Mouse (Mus musculus) embryonic facial prominence, embryonic 11.5 days (tissue): ENCODE measurements around the gene Lysmd4. TPM values are rescaled to one million over a fixed set of nuclear protein-coding genes. Genes with fewer than 3 reads are reported as not detected.
"Not testable (repeated sequence)": the region's sequence is repeated elsewhere in the genome, so short reads cannot be mapped to it uniquely, and the experiment has no call there.

Experiments used
- ATAC-seq: fragments of 200-750 bp; cut with Nextera tagmentation; replicated peaks from 2 replicates; pipeline ENCODE4 v1.8.0; 2017; ENCODE audit warnings: low read depth; ENCODE audit not compliant: insufficient number of reproducible peaks, low FRiP score, low TSS enrichment
- DNase-seq: peaks from one replicate; pipeline ENCODE4 v3.0.0-alpha.2; 2015; ENCODE audit warnings: low spot score
- H3K27ac ChIP-seq: fragments of 300-500 bp; sonication (generic); replicated peaks from 2 replicates; pipeline ENCODE4 v1.5.1; 2014; ENCODE audit warnings: mild to moderate bottlenecking, low read depth, low read length, control low read depth
- H3K27me3 ChIP-seq: fragments of 300-500 bp; sonication (generic); 2 replicates; pipeline ENCODE4 v1.6.1; 2014; ENCODE audit warnings: mild to moderate bottlenecking, low read length, moderate library complexity, mixed read lengths; ENCODE audit not compliant: control insufficient read depth, insufficient read depth
- H3K36me3 ChIP-seq: fragments of 300-500 bp; sonication (generic); replicated peaks from 2 replicates; pipeline ENCODE4 v1.6.1; 2014; ENCODE audit warnings: low read depth, mild to moderate bottlenecking, low read length, moderate library complexity, mixed read lengths; ENCODE audit not compliant: control insufficient read depth, insufficient read depth
- H3K4me1 ChIP-seq: fragments of 300-500 bp; sonication (generic); 2 replicates; pipeline ENCODE4 v1.6.1; 2014; ENCODE audit warnings: low read length, mixed read lengths; ENCODE audit not compliant: control insufficient read depth, insufficient read depth
- H3K4me2 ChIP-seq: fragments of 300-500 bp; sonication (generic); 2 replicates; pipeline ENCODE4 v1.6.1; 2014; ENCODE audit warnings: low read depth, mild to moderate bottlenecking, control low read depth, low read length, moderate library complexity
- H3K4me3 ChIP-seq: fragments of 300-500 bp; sonication (generic); 2 replicates; pipeline ENCODE4 v1.5.1; 2014; ENCODE audit warnings: low read depth, low read length, control low read depth
- H3K9ac ChIP-seq: fragments of 300-500 bp; sonication (generic); replicated peaks from 2 replicates; pipeline ENCODE4 v1.6.1; 2014; ENCODE audit warnings: mild to moderate bottlenecking, control low read depth, low read length
- H3K9me3 ChIP-seq: fragments of 300-500 bp; sonication (generic); replicated peaks from 2 replicates; pipeline ENCODE4 v1.6.1; 2016; ENCODE audit warnings: mild to moderate bottlenecking, low read length, inconsistent platforms, mixed read lengths; ENCODE audit not compliant: control insufficient read depth
- WGBS: fragments of 180-500 bp; shearing (Covaris S2); extraction: QIAGEN DNeasy Blood & Tissue Kit; methylation state at CpG from one replicate; pipeline ENCODE4 v1.1.7; 2014; 5-methylcytosine and 5-hydroxymethylcytosine counted together
- polyA plus RNA-seq: library from polyadenylated mRNA; unstranded; fragments of >200 nt; fragmentation: Nextera tagmentation; extraction: Ambion mirVana; gene quantifications from 2 replicates; pipeline ENCODE4 v1.2.1, GENCODE M21; 2014

The Lysmd4 gene
- polyA plus RNA-seq, 1 experiment from 2014 or later, result 11.8 TPM

GRCm38 (mm10) chr7:67270447-67270846 lies 48.1 kb downstream of the Lysmd4 start:
- DNase-seq, H3K36me3 ChIP-seq: not testable (repeated sequence)
- 89% methylated on average over 4 of the region's 4 CpGs for WGBS

GRCm38 (mm10) chr7:67283581-67283980 lies 61.2 kb downstream of the Lysmd4 start:
- WGBS, result 92% methylated on average over 6 of the region's 6 CpGs
- Histone ChIP-seq H3K36me3 (no peaks in the 10 kb centered on the region; the same call in 1 of the 2 replicates), H3K27me3 (no peaks in the 10 kb centered on the region), H3K4me2 (no peak overlapping the region), H3K9ac (no peak overlapping the region), H3K4me1 (no peaks in the 10 kb centered on the region), H3K9me3 (no peaks in the 10 kb centered on the region), H3K4me3 (no peak overlapping the region), H3K27ac (no peak overlapping the region)
- DNase-seq (no peak), ATAC-seq (no peak)

More at GRCm38 (mm10) chr7:67270447-67270846, 48.1 kb downstream of the Lysmd4 start:
- H3K4me1 ChIP-seq, H3K9ac ChIP-seq, H3K9me3 ChIP-seq, H3K27me3 ChIP-seq, H3K4me3 ChIP-seq, ATAC-seq, H3K4me2 ChIP-seq, H3K27ac ChIP-seq: not testable (repeated sequence)

- DNase-seq (no peak), ATAC-seq (no peak)
- 88% methylated on average over 4 of the region's 4 CpGs for WGBS
- Histone ChIP-seq H3K4me2 (no peak overlapping the region), H3K27ac (no peak overlapping the region), H3K4me1 (no peaks in the 10 kb centered on the region), H3K9ac (no peak overlapping the region), H3K27me3 (no peaks in the 10 kb centered on the region), H3K36me3 (no peaks in the 10 kb centered on the region; the same call in 1 of the 2 replicates), H3K4me3 (no peak overlapping the region), H3K9me3 (no peaks in the 10 kb centered on the region)
Observed at GRCm38 (mm10) chr7:67287456-67287855, 65.1 kb downstream of the Lysmd4 start.

- Histone ChIP-seq H3K36me3 (no peaks in the 10 kb centered on the region; the same call in 1 of the 2 replicates), H3K9me3 (no peaks in the 10 kb centered on the region), H3K27me3 (no peaks in the 10 kb centered on the region), H3K4me1 (no peaks in the 10 kb centered on the region), H3K27ac (no peak overlapping the region), H3K4me3 (no peak overlapping the region), H3K9ac (no peak overlapping the region), H3K4me2 (no peak overlapping the region)
- WGBS, result 84% methylated on average over 1 of the region's 1 CpGs
- DNase-seq, result no peak
- no peak for ATAC-seq
Observed at GRCm38 (mm10) chr7:67291356-67291755, 69.0 kb downstream of the Lysmd4 start.

GRCm38 (mm10) chr7:67296419-67296818 lies 74.1 kb downstream of the Lysmd4 start:
- no peaks in the 10 kb centered on the region for H3K9me3 ChIP-seq
- WGBS, result 88% methylated on average over 1 of the region's 1 CpGs
- H3K27me3 ChIP-seq, result no peaks in the 10 kb centered on the region
- ATAC-seq (no peak), DNase-seq (no peak)
- H3K36me3 ChIP-seq, result no peaks in the 10 kb centered on the region
- H3K27ac ChIP-seq, result no peak overlapping the region
- no peak overlapping the region for H3K9ac ChIP-seq
- no peak overlapping the region for H3K4me2 ChIP-seq
- no peaks in the 10 kb centered on the region for H3K4me1 ChIP-seq
- no peak overlapping the region for H3K4me3 ChIP-seq

GRCm38 (mm10) chr7:67304937-67305336 lies 82.6 kb downstream of the Lysmd4 start:
- no peak overlapping the region for H3K4me2 ChIP-seq
- no peaks in the 10 kb centered on the region for H3K4me1 ChIP-seq
- DNase-seq (no peak), ATAC-seq (no peak)
- no peaks in the 10 kb centered on the region for H3K27me3 ChIP-seq
- no peaks in the 10 kb centered on the region for H3K36me3 ChIP-seq
- WGBS, result 88% methylated on average over 3 of the region's 3 CpGs
- H3K9me3 ChIP-seq, result no peaks in the 10 kb centered on the region
- H3K4me3 ChIP-seq, result no peak overlapping the region
- no peak overlapping the region for H3K27ac ChIP-seq
- H3K9ac ChIP-seq, result no peak overlapping the region

GRCm38 (mm10) chr7:67307078-67307477 lies 84.7 kb downstream of the Lysmd4 start:
- Histone ChIP-seq H3K27ac (no peak overlapping the region), H3K4me1 (no peaks in the 10 kb centered on the region), H3K9me3 (no peaks in the 10 kb centered on the region), H3K9ac (no peak overlapping the region), H3K4me2 (no peak overlapping the region), H3K36me3 (no peaks in the 10 kb centered on the region), H3K27me3 (no peaks in the 10 kb centered on the region), H3K4me3 (no peak overlapping the region)
- ATAC-seq (no peak), DNase-seq (no peak)
- 93% methylated on average over 3 of the region's 3 CpGs for WGBS

- Histone ChIP-seq H3K27ac (no peak overlapping the region), H3K9ac (no peak overlapping the region)
- no peak for ATAC-seq
Observed at GRCm38 (mm10) chr7:67308102-67308501, 85.8 kb downstream of the Lysmd4 start.

More at GRCm38 (mm10) chr7:67308102-67308501, 85.8 kb downstream of the Lysmd4 start:
- Histone ChIP-seq H3K4me1 (no peaks in the 10 kb centered on the region), H3K4me2 (no peak overlapping the region), H3K4me3 (no peak overlapping the region), H3K9me3 (no peaks in the 10 kb centered on the region), H3K36me3 (no peaks in the 10 kb centered on the region), H3K27me3 (no peaks in the 10 kb centered on the region)
- no peak for DNase-seq
- WGBS, result 96% methylated on average over 2 of the region's 2 CpGs
